8 mouse cellular contexts compared by ENCODE assay signal in the genomic region with DNA sequence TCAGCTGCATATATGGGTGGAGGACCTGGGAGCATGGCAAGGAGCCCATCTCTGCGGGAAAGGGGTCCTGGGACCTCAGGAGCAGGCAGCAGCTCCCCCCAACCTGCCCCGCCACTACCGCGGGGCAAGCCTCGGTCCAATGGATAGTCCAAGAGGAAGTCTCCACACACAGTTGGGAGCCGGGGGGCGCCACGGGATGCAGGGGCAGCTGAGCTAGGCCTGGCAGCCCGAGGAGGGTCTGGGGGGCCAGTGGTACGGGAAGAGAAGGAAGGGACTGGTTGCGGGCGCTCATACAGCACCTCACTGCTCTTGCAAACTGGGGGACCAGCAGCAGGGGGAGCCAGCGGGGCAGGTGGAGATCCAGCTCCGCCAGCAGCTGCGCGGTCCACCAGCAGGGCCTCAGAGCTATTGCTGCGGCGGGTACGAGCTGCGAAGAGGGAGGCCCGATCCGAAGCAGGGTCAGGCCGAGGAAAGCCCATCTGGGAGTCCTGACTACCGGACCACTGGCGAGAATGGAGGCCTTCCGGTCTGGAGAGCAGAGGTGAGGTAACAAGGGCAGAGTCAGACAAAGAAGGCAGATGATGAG. TPM values are rescaled to one million over a fixed set of nuclear protein-coding genes. Genes with fewer than 3 reads are reported as not detected.
DNase-seq lines count a peak whose midpoint lies in the region; ATAC-seq lines count a peak whose summit lies in the region.

No protein-coding gene starts in this region.

- H3K27ac ChIP-seq in embryonic facial prominence, embryonic 14.5 days (replicated peaks; ENCODE audit: low read depth, low read length): no peak overlapping the region

- ATAC-seq in embryonic facial prominence, embryonic 14.5 days (ENCODE audit: low read depth): no peak

- WGBS in embryonic facial prominence, embryonic 14.5 days: 31% methylated on average over 21 of the region's 26 CpGs

- H3K27me3 ChIP-seq in embryonic facial prominence, embryonic 14.5 days (replicated peaks; ENCODE audit: control insufficient read depth, insufficient read depth, low read length): no peaks in the 10 kb centered on the region

- no peak overlapping the region for H3K9ac ChIP-seq in embryonic facial prominence, embryonic 14.5 days (ENCODE audit: low read depth, low read length)

- no peaks in the 10 kb centered on the region for H3K4me1 ChIP-seq in embryonic facial prominence, embryonic 14.5 days (ENCODE audit: control insufficient read depth, insufficient read depth, low read length)

- H3K9me3 ChIP-seq in embryonic facial prominence, embryonic 14.5 days (ENCODE audit: control insufficient read depth, low read length): no peaks in the 10 kb centered on the region

- no peaks in the 10 kb centered on the region for H3K36me3 ChIP-seq in embryonic facial prominence, embryonic 14.5 days (ENCODE audit: control insufficient read depth, insufficient read depth, low read length)

- H3K4me3 ChIP-seq in embryonic facial prominence, embryonic 14.5 days (ENCODE audit: low read depth, low read length): no peak overlapping the region

- intact Hi-C loops in heart, postnatal 14 days (cut with DNase I): loop anchor here (5.0 kb wide), 1 partner anchor 44 kb away; no protein-coding TSS in a partner anchor

- no peak overlapping the region for H3K4me2 ChIP-seq in embryonic facial prominence, embryonic 14.5 days (ENCODE audit: low read depth, low read length)

- peak; percentile 58 for DNase-seq in cerebellum, adult 11-12 months
- no peak for DNase-seq in cerebellum, adult 9-10 months
- peak; percentile 68 for DNase-seq in adrenal gland, adult 2 months
- peak; percentile 39 for DNase-seq in embryonic facial prominence, embryonic 14.5 days (ENCODE audit: low spot score)
- DNase-seq in heart, postnatal 14 days: peak; percentile 74 to 81
- DNase-seq in layer of hippocampus, postnatal 25 days (ENCODE audit: extremely low spot score in 1 of 2, low spot score in 1 of 2): peak; percentile 42 to 72
- peak; percentile 75 to 84 for DNase-seq in lung, postnatal 4 days
- DNase-seq in spleen, postnatal 14 days (ENCODE audit: low spot score in 2 of 2): peak; percentile 63 to 78

RNA-seq across cellular contexts. Expression of a gene that starts 5.4 kb away (rescaled TPM):
- 10 to 100 TPM; 12.9 to 17.9 TPM for total RNA-seq in adrenal gland, adult 2 months (2021)
- 37.3 and 55.0 TPM in 2 replicates for polyA plus RNA-seq in adrenal gland, adult 2 months (2012; rRNA removed)
- polyA plus RNA-seq in embryonic facial prominence, embryonic 14.5 days (2014; fragmentation: Nextera tagmentation; extraction: Ambion mirVana): 83.5 and 85.5 TPM in 2 replicates
- total RNA-seq in heart, postnatal 14 days (2021): 1 to 10 TPM; 7.0 to 8.0 TPM
- total RNA-seq in layer of hippocampus, postnatal 25 days (2021): 100 to 1,000 TPM; 100 to 109 TPM

RNA-seq across cellular contexts. Expression of a gene that starts 11.6 kb away (rescaled TPM):
- not detected for total RNA-seq in adrenal gland, adult 2 months (2021)
- polyA plus RNA-seq in adrenal gland, adult 2 months (2012; rRNA removed): 1.1 and 6.2 TPM in 2 replicates
- polyA plus RNA-seq in embryonic facial prominence, embryonic 14.5 days (2014; fragmentation: Nextera tagmentation; extraction: Ambion mirVana): not detected in 2 replicates
- not detected for total RNA-seq in heart, postnatal 14 days (2021)
- not detected for total RNA-seq in layer of hippocampus, postnatal 25 days (2021)

RNA-seq across cellular contexts. Expression of a gene that starts 17.0 kb away (rescaled TPM):
- total RNA-seq in adrenal gland, adult 2 months (2021): 1 to 10 TPM; 2.9 to 3.7 TPM
- polyA plus RNA-seq in adrenal gland, adult 2 months (2012; rRNA removed): 11.6 and 12.8 TPM in 2 replicates
- polyA plus RNA-seq in embryonic facial prominence, embryonic 14.5 days (2014; fragmentation: Nextera tagmentation; extraction: Ambion mirVana): 11.0 and 14.8 TPM in 2 replicates
- total RNA-seq in heart, postnatal 14 days (2021): 1 to 10 TPM in 1 of 2 experiments, under 1 TPM in 1; 0.74 to 1.2 TPM
- 10 to 100 TPM; 17.0 to 20.9 TPM for total RNA-seq in layer of hippocampus, postnatal 25 days (2021)

RNA-seq across cellular contexts. Expression of a gene that starts 19.5 kb away (rescaled TPM):
- 10 to 100 TPM; 63.7 to 68.0 TPM for total RNA-seq in adrenal gland, adult 2 months (2021)
- polyA plus RNA-seq in adrenal gland, adult 2 months (2012; rRNA removed): 51.1 and 51.5 TPM in 2 replicates
- polyA plus RNA-seq in embryonic facial prominence, embryonic 14.5 days (2014; fragmentation: Nextera tagmentation; extraction: Ambion mirVana): 18.7 and 26.5 TPM in 2 replicates
- total RNA-seq in heart, postnatal 14 days (2021): 10 to 100 TPM; 28.8 to 38.3 TPM
- 10 to 100 TPM; 51.1 to 55.2 TPM for total RNA-seq in layer of hippocampus, postnatal 25 days (2021)

RNA-seq across cellular contexts. Expression of a gene that starts 28.7 kb away (rescaled TPM):
- 10 to 100 TPM; 45.4 to 59.2 TPM for total RNA-seq in adrenal gland, adult 2 months (2021)
- 40.7 and 41.3 TPM in 2 replicates for polyA plus RNA-seq in adrenal gland, adult 2 months (2012; rRNA removed)
- polyA plus RNA-seq in embryonic facial prominence, embryonic 14.5 days (2014; fragmentation: Nextera tagmentation; extraction: Ambion mirVana): 19.5 and 21.0 TPM in 2 replicates
- total RNA-seq in heart, postnatal 14 days (2021): 10 to 100 TPM; 14.8 to 19.9 TPM
- 10 to 100 TPM; 28.7 to 33.5 TPM for total RNA-seq in layer of hippocampus, postnatal 25 days (2021)

Comparison
In these comparisons a context has a peak if more than half of its experiments do, and no peak if none do; other contexts are left out.
1. RNA of a gene that starts 5.4 kb away (total RNA-seq): 100 to 109 TPM in layer of hippocampus, postnatal 25 days; 12.9 to 17.9 TPM in adrenal gland, adult 2 months and 7.0 to 8.0 TPM in heart, postnatal 14 days; every median in the first group is over 4 times any median in the second.